Mouse (Mus musculus): ENCODE measurements around the gene Tubd1. TPM values are rescaled to one million over a fixed set of nuclear protein-coding genes. Genes with fewer than 3 reads are reported as not detected.

Tubd1 gene
- polyA plus RNA-seq, 1 experiment = 7.5 TPM

GRCm38 (mm10) chr11:86595366-86595765, 50.6 kb downstream of the Tubd1 start:
- no peak overlapping the region for H3K27ac ChIP-seq (replicated peaks; ENCODE audit: low read depth, low read length)
- no peak overlapping the region for H3K4me3 ChIP-seq (ENCODE audit: insufficient read depth, low read depth, low read length)
- peaks cover 5% of the 10 kb centered on the region for H3K4me1 ChIP-seq (ENCODE audit: control insufficient read depth, insufficient read depth, insufficient read length, low read length)

- peak overlapping the region; percentile 47 for H3K27ac ChIP-seq (replicated peaks; ENCODE audit: low read depth, low read length)
- H3K4me3 ChIP-seq (ENCODE audit: insufficient read depth, low read depth, low read length) = no peak overlapping the region
- peaks cover 5% of the 10 kb centered on the region for H3K4me1 ChIP-seq (ENCODE audit: control insufficient read depth, insufficient read depth, insufficient read length, low read length)
Measured at GRCm38 (mm10) chr11:86596187-86596960, 51.6 kb downstream of the Tubd1 start.

GRCm38 (mm10) chr11:86596976-86597375, 52.2 kb downstream of the Tubd1 start:
- Histone ChIP-seq H3K4me1 (ENCODE audit: control insufficient read depth, insufficient read depth, insufficient read length, low read length) (peaks cover 5% of the 10 kb centered on the region), H3K4me3 (ENCODE audit: insufficient read depth, low read depth, low read length) (no peak overlapping the region), H3K27ac (replicated peaks; ENCODE audit: low read depth, low read length) (no peak overlapping the region)

GRCm38 (mm10) chr11:86598154-86598553, 53.4 kb downstream of the Tubd1 start:
- peaks cover 5% of the 10 kb centered on the region for H3K4me1 ChIP-seq (ENCODE audit: control insufficient read depth, insufficient read depth, insufficient read length, low read length)
- no peak overlapping the region for H3K4me3 ChIP-seq (ENCODE audit: insufficient read depth, low read depth, low read length)
- H3K27ac ChIP-seq (replicated peaks; ENCODE audit: low read depth, low read length) = no peak overlapping the region

- Histone ChIP-seq H3K4me1 (ENCODE audit: control insufficient read depth, insufficient read depth, insufficient read length, low read length) (peaks cover 5% of the 10 kb centered on the region), H3K27ac (replicated peaks; ENCODE audit: low read depth, low read length) (no peak overlapping the region), H3K4me3 (ENCODE audit: insufficient read depth, low read depth, low read length) (no peak overlapping the region)
Measured at GRCm38 (mm10) chr11:86598572-86598971, 53.8 kb downstream of the Tubd1 start.

GRCm38 (mm10) chr11:86599378-86600208, 54.8 kb downstream of the Tubd1 start:
- H3K4me1 ChIP-seq (ENCODE audit: control insufficient read depth, insufficient read depth, insufficient read length, low read length) = peaks cover 3% of the 10 kb centered on the region
- no peak overlapping the region for H3K27ac ChIP-seq (replicated peaks; ENCODE audit: low read depth, low read length)
- H3K4me3 ChIP-seq (ENCODE audit: insufficient read depth, low read depth, low read length) = no peak overlapping the region

GRCm38 (mm10) chr11:86600209-86600557, 55.4 kb downstream of the Tubd1 start:
- no peak overlapping the region for H3K4me3 ChIP-seq (ENCODE audit: insufficient read depth, low read depth, low read length)
- peaks cover 3% of the 10 kb centered on the region for H3K4me1 ChIP-seq (ENCODE audit: control insufficient read depth, insufficient read depth, insufficient read length, low read length)
- no peak overlapping the region for H3K27ac ChIP-seq (replicated peaks; ENCODE audit: low read depth, low read length)

GRCm38 (mm10) chr11:86602116-86602515, 57.3 kb downstream of the Tubd1 start:
- Histone ChIP-seq H3K27ac (replicated peaks; ENCODE audit: low read depth, low read length) (no peak overlapping the region), H3K4me3 (ENCODE audit: insufficient read depth, low read depth, low read length) (no peak overlapping the region), H3K4me1 (ENCODE audit: control insufficient read depth, insufficient read depth, insufficient read length, low read length) (peaks cover 3% of the 10 kb centered on the region)

GRCm38 (mm10) chr11:86603719-86604118, 58.9 kb downstream of the Tubd1 start:
- peak overlapping the region; percentile 86 for H3K27ac ChIP-seq (replicated peaks; ENCODE audit: low read depth, low read length)

GRCm38 (mm10) chr11:86604289-86604688, 59.5 kb downstream of the Tubd1 start:
- Histone ChIP-seq H3K27ac (replicated peaks; ENCODE audit: low read depth, low read length) (peak overlapping the region; percentile 86), H3K4me1 (ENCODE audit: control insufficient read depth, insufficient read depth, insufficient read length, low read length) (peaks cover 3% of the 10 kb centered on the region), H3K4me3 (ENCODE audit: insufficient read depth, low read depth, low read length) (no peak overlapping the region)

More at GRCm38 (mm10) chr11:86603719-86604118, 58.9 kb downstream of the Tubd1 start:
- H3K4me1 ChIP-seq (ENCODE audit: control insufficient read depth, insufficient read depth, insufficient read length, low read length) = peaks cover 3% of the 10 kb centered on the region
- H3K4me3 ChIP-seq (ENCODE audit: insufficient read depth, low read depth, low read length) = no peak overlapping the region

GRCm38 (mm10) chr11:86604732-86605520, 60.1 kb downstream of the Tubd1 start:
- Histone ChIP-seq H3K4me1 (ENCODE audit: control insufficient read depth, insufficient read depth, insufficient read length, low read length) (peaks cover 3% of the 10 kb centered on the region), H3K4me3 (ENCODE audit: insufficient read depth, low read depth, low read length) (no peak overlapping the region), H3K27ac (replicated peaks; ENCODE audit: low read depth, low read length) (no peak overlapping the region)

- Histone ChIP-seq H3K4me1 (ENCODE audit: control insufficient read depth, insufficient read depth, insufficient read length, low read length) (peaks cover 3% of the 10 kb centered on the region), H3K4me3 (ENCODE audit: insufficient read depth, low read depth, low read length) (no peak overlapping the region), H3K27ac (replicated peaks; ENCODE audit: low read depth, low read length) (no peak overlapping the region)
Measured at GRCm38 (mm10) chr11:86606621-86607339, 62.0 kb downstream of the Tubd1 start.

- peaks cover 3% of the 10 kb centered on the region for H3K4me1 ChIP-seq (ENCODE audit: control insufficient read depth, insufficient read depth, insufficient read length, low read length)
- no peak overlapping the region for H3K4me3 ChIP-seq (ENCODE audit: insufficient read depth, low read depth, low read length)
- no peak overlapping the region for H3K27ac ChIP-seq (replicated peaks; ENCODE audit: low read depth, low read length)
Measured at GRCm38 (mm10) chr11:86607808-86608350, 63.1 kb downstream of the Tubd1 start.

- no peaks in the 10 kb centered on the region for H3K4me1 ChIP-seq (ENCODE audit: control insufficient read depth, insufficient read depth, insufficient read length, low read length)
- no peak overlapping the region for H3K27ac ChIP-seq (replicated peaks; ENCODE audit: low read depth, low read length)
- no peak overlapping the region for H3K4me3 ChIP-seq (ENCODE audit: insufficient read depth, low read depth, low read length)
Measured at GRCm38 (mm10) chr11:86610239-86610638, 65.4 kb downstream of the Tubd1 start.

All from brown adipose tissue, adult 24 weeks (tissue).